Mouse (Mus musculus): ENCODE results near the gene Rhog. TPM values are rescaled to one million over a fixed set of nuclear protein-coding genes. Genes with fewer than 3 reads are reported as not detected.
"Not testable (repeated sequence)": the region's sequence is repeated elsewhere in the genome, so short reads cannot be mapped to it uniquely, and the experiment has no call there.

Rhog gene
- 10 to 100 TPM; 53.8 to 55.6 TPM for total RNA-seq (2021)
- long read RNA-seq, experiment 1, transcript Rhog-201 (2 exons, 1,269 nt): major isoform, 16 of 24 reads
- long read RNA-seq, experiment 1, partial matches to known transcripts: 7 of 24 reads
- long read RNA-seq, experiment 1, other reads (novel, unspliced or antisense): 1 of 24 reads
- long read RNA-seq, experiment 2, transcript Rhog-201 (2 exons, 1,269 nt): major isoform, 6 of 8 reads
- long read RNA-seq, experiment 2, partial matches to known transcripts: 0 of 8 reads
- long read RNA-seq, experiment 2, other reads (novel, unspliced or antisense): 2 of 8 reads

DNA sequence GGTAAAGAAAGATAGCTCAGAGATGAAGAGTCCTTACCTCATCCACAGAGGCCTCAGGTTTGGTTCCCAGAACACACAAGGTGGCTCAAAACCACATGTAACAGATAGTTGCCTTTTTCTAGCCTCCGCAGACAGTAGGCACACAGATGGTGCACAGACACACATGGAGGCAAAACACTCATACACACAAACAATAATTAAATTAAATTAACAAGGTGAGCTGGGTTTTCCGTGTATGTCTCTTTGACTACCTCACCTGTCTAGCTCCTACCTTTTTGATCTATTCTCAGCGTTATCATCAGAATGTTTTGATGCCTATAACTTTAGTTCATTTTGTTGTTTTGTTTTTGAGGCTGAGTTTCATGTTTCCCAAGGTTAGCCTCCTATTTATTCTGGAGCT, at the start of gene Rhog:
Gene Rhog, minus strand, starts transcription at position 101 of the 400 bp plus-strand sequence.
- DNase-seq: no peak

- peak in 1 of 2 experiments; percentile 31 for DNase-seq
Measured at GRCm38 (mm10) chr7:102305596-102305995, 49.7 kb upstream of the Rhog start.

DNA sequence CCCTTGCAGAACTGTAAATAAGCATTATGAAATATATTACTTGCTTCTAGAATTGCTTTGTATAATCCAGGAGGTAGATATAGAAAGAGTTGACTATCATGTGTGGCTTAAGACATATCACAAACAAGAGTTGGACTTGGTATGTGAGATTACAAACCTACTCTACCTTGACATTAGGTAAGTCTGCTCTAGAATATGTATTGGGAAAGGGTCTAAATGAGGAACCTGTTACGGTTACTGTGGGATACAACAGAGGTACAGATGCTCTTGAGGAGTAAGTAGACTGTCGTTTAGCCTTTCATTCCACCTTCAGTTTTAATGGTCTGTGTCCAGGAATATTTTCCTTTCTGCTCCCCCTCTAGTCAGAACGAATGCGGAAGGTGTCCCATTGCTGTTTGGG, 46.6 kb upstream of the Rhog start:
- no peak for DNase-seq

DNA sequence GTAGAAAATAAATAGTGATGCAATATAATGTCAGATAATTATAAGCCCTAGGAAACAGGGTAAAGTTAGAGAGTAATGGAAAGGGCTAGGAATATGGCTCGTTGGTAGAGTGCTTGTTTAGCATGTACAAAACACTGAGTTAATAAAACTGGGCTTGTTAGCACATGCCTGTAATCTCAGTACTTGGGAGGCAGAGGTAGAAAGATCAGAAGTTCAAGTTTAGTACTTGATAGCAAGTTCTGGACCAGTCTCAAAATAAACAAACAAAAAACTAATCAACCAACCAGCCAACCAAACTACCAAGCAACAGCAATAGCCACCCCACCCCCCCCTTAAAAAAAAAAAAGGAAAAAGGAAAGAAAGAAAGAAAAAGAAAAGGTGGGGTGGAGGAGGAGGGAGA, 44.9 kb upstream of the Rhog start:
- no peak for DNase-seq

GRCm38 (mm10) chr7:102293234-102293633, 37.4 kb upstream of the Rhog start:
- DNase-seq: no peak

DNA sequence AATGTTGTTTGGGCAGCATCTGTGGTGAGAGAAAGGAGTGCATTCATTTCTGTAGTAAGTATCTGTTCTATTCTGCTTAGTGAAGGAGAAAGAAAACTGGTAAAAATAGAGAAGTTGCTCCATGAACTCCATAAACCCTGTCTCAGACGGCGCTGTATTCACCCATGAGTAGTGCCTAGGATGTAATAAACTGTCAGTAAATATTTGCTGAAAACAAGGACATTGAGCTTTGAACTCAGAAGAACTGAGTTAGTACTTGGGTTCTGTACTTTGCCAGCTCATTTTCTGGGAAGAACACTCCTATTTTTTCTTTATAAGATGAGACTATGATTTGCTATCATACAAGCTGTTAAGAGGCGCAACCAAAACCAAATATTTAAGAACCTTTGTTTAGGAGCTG, 36.4 kb upstream of the Rhog start:
- no peak for DNase-seq

- DNase-seq: no peak
Measured at GRCm38 (mm10) chr7:102289466-102289865, 33.6 kb upstream of the Rhog start.

- no peak for DNase-seq
Measured at GRCm38 (mm10) chr7:102282261-102282660, 26.4 kb upstream of the Rhog start.

DNA sequence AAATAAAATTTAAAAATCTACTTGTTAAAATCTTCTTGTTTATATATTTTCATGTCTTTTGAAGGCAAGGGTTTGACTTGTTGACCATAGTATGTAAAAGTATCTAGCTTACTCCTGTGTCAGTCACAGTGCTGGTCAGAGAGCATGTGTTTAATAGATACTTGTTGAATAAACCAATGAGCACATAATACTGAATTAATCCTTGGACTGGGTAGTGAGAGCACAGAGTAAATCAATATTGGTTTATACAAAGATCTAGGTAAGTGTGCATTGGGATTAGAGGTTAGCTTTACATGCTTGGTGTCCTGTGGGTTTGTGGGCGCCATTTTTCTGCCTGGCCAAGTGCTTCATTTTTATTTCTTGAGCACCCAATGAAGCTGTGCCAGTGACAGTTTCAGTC, 25.5 kb upstream of the Rhog start:
- DNase-seq: no peak

DNA sequence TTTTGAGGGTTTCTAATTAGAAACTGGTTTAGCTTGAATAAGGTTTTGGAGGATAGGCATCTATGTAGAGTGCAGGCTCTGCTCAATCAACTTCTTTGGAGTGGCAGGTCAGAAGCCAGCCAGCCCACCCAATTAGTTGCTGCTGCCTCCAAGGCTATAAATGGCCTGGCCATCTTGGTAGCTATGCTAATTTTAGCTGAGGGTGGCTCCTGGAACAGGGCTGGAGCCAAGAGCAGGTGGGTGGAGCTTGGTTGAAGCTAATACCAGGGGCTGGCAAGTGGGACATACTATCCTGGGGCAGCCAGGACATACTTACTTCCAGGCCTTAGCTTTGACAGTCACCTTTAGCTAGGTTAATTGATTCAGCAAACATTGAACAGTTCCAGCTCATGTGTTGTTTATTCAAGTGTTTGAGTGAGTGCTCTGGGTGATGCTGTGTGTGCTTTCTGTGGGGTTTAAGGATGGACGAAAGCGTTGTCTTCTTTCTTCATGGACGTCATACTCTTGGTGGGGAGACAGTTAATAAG, 16.6 kb upstream of the Rhog start:
- DNase-seq: no peak

DNA sequence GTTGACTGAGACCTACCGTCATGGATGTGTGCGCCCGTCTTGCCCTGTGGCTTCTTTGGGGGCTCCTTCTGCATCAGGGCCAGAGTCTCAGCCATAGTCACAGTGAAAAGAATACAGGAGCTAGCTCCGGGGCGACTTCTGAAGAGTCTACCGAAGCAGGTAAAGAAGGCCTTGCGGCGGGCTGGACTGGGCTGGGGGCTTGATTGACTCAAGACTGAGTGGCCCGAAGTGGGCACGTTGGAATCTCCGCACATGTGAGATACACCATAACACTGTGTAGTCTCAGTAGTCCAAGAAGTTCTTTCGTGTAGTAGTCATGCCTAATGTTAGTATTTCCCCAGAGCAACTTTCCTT, 12.5 kb upstream of the Rhog start:
- no peak for DNase-seq

DNA sequence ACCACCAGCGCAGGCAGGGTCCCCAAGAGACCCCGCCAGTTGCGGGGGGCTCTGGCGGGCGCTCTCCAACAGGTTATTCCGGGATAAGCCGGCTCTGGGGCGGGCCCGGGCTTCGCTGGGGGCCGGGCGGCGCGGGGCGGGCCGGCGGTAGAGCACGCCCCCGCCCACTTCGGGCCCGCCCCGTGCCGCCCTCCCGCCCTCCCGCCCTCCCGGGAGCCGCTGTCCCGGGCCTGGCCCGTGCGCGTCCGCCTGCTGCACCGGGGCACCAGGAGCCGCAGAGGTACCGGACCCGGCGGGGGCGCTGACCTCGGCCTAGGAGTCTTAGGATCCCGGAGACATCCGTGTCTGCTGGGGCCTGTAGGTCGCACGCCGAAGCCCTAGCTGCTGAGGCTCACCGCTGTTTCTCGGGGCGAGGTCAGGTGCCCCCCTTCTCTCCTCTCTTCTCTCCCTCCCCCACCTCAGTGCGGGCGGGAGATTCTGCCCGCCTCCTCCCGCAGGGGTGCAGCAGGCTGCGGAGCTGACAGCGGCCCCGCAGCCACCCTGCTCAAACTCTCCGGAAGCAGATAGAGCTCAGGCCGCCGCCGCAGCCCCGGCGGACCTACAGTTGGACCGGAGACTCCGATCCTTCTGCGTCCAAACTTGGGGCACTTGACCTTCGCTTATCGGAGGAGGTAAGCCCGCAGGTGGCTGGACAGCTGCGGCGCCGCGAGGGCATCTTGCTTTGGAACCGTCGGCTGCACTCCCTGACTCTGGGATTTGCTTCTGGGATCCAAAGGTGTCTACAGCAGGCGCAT, 11.9 kb upstream of the Rhog start, which contains the start of gene Stim1:
Gene Stim1, plus strand, starts transcription at position 206 of the 794 bp plus-strand sequence.
- DNase-seq: peak; percentile 74 to 89

- DNase-seq: peak; percentile 95 to 96
Measured at GRCm38 (mm10) chr7:102267113-102267579, 11.3 kb upstream of the Rhog start.

- no peak for DNase-seq
Measured at GRCm38 (mm10) chr7:102266401-102267042, 10.7 kb upstream of the Rhog start.

- not testable (repeated sequence) for DNase-seq
Measured at GRCm38 (mm10) chr7:102266021-102266400, 10.2 kb upstream of the Rhog start.

DNA sequence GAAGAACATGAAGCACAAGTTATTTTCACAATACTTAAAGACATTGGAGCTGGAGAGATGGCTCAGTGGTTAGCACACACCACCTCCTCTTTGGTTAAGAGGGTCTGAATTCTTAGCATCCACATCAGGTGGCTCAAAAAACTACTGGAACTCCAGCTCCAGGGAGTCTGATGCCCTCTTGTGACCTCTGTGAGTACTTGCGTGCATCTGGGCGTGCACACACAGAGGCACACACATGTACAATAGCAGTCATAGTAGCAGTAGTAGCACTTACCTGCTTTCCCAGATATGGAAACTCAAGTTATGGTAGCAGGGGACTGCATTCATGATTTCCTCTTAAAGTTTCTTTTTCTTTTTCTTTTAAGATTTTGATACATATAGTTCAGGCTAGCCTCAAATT, 7.2 kb upstream of the Rhog start:
- DNase-seq: no peak

DNA sequence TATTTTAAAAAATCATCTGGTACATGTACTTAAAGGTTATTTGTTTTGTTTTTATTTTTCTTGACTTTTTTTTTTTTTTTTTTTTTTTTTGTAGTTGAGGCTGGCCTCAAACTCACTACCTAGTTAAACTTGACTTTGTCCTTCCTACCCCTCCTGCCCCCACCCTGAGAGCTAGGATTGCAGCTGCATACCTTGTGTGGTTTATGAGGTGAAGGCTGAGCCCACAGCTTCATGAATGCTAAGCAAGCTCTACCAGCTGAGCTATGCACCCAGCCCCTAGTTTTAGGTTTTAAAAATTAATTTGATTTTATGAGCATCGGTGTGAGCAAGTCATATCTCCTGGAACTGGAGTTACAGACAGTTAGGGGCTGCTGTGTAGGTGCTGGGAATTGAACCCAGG, 4.7 kb upstream of the Rhog start:
- no peak for DNase-seq

DNA sequence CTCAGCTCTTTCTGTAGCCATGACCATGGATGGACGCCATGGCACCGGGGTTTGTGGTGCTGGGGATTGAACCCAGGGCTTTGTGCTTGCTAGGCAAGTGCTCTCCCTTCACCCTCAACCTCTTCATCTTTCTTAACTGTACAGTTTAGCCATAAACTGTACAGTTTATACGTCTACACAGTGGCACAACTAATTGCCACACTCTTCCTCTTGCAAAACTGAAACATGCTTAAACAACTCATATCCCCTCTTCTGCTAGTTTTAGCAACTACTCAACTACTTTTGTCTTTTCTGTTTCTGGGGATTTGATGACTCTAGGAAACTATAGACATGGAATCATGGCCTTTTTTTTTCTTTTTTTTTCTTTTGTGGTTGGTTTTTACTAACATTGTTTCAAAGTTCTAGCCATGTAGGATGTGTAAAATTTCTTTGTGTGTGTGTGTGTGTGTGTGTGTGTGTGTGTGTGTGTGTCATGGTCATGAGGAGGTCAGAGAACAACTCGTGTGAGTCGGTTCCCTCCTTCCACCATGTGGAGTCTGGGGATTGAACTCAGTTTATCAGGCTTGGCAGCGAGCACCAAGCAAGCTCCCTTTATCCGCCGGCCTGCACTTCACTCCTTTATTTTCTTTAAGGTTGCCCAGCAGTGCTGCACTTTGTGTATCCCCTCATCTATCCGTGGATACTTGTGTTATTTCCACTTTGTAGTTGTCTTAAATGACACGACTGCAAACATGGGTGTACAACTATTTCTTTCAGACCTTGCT, 4.0 kb upstream of the Rhog start:
- DNase-seq: no peak

DNA sequence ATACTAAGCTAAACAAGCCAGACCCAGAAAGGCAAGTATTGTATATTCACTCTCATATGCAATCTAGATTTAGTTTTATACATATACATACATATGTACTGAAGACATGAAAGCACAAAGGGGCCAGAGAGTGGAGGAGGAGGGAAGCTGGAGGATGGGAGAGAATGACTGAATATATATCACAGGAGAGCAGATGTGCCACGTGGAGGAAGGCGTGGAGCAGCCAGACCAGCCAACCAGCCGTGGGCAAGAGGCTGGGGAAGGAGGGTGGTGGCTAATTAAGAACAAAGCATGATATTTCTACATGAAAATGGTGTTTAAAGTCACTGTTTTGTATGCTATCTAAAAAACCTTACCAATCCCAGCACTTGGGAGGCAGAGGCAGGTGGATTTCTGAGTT, 2.9 kb upstream of the Rhog start:
- DNase-seq: no peak

GRCm38 (mm10) chr7:102258189-102258588, 2.3 kb upstream of the Rhog start:
- peak; percentile 84 for DNase-seq

DNA sequence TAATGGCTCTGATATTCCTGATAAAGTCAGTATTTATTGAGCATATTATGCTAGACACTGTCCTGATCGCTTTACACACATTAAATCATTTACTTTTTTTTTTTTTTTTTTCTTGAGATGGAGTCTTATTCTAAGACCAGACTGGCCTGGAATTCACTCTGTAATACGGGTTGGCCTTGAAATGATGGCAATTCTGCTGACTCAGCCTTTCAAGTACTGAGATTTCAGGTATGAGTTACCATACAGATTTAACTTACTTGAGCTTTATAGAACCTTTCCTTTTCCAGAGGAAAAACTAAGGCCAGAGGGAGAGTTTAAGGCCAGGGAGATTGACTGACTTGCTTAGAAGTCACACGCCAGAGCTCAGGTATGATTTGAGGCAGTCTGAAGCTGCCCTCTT, 782 bp upstream of the Rhog start:
- DNase-seq: no peak

DNA sequence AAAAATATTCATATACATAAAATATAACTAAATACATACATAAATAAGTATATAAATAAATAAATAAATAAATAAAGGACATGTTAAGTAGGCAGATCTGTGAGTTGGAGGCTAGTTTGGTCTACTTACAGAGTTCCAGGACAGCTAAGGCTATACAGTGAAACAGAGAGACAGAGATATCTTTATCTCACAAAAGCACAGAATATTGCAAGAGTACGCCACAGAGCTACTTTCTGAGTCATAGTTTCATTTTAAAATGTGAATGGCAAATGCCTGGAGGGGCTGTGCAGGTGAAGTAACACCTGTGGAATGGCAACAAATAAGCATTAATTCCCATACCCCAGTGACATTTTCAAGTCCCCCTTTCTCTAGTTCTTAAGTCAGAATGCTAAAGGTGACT, 2.2 kb downstream of the Rhog start:
- no peak for DNase-seq

Data from adrenal gland, postnatal 36 days (tissue).